Mouse (Mus musculus) midbrain, embryonic 10.5 days (tissue): ENCODE measurements around the gene Gdf1. TPM values are rescaled to one million over a fixed set of nuclear protein-coding genes. Genes with fewer than 3 reads are reported as not detected.

Source experiments
- DNase-seq: peaks from one replicate; pipeline ENCODE4 v3.0.0-alpha.2; 2017; ENCODE audit warnings: low spot score
- H3K27ac ChIP-seq: fragments of 300-500 bp; sonication (generic); replicated peaks from 2 replicates; pipeline ENCODE4 v1.5.1; 2016; ENCODE audit warnings: mild to moderate bottlenecking
- H3K27me3 ChIP-seq: fragments of 300-500 bp; sonication (generic); 2 replicates; pipeline ENCODE4 v1.6.1; 2016; ENCODE audit warnings: low read depth, mild to moderate bottlenecking; ENCODE audit not compliant: poor library complexity, severe bottlenecking
- H3K36me3 ChIP-seq: fragments of 300-500 bp; sonication (generic); 2 replicates; pipeline ENCODE4 v1.6.1; 2016; ENCODE audit warnings: mild to moderate bottlenecking, moderate library complexity
- H3K4me1 ChIP-seq: fragments of 300-500 bp; sonication (generic); 2 replicates; pipeline ENCODE4 v1.6.1; 2016
- H3K4me3 ChIP-seq: fragments of 300-500 bp; sonication (generic); 2 replicates; pipeline ENCODE4 v1.5.1; 2016; ENCODE audit warnings: mild to moderate bottlenecking, moderate library complexity
- H3K9me3 ChIP-seq: fragments of 300-500 bp; sonication (generic); replicated peaks from 2 replicates; pipeline ENCODE4 v1.6.1; 2016; ENCODE audit warnings: mild to moderate bottlenecking
- WGBS: fragments of 180-500 bp; shearing (Covaris S2); methylation state at CpG from one replicate; pipeline ENCODE4 v1.1.7; 2016; 5-methylcytosine and 5-hydroxymethylcytosine counted together
- polyA plus RNA-seq: library from polyadenylated mRNA; unstranded; fragments of >200 nt; fragmentation: Nextera tagmentation; extraction: Ambion mirVana; gene quantifications from 2 replicates; pipeline ENCODE4 v1.2.1, GENCODE M21; 2016

Gene Gdf1
- 3.8 and 5.7 TPM in 2 replicates for polyA plus RNA-seq

DNA sequence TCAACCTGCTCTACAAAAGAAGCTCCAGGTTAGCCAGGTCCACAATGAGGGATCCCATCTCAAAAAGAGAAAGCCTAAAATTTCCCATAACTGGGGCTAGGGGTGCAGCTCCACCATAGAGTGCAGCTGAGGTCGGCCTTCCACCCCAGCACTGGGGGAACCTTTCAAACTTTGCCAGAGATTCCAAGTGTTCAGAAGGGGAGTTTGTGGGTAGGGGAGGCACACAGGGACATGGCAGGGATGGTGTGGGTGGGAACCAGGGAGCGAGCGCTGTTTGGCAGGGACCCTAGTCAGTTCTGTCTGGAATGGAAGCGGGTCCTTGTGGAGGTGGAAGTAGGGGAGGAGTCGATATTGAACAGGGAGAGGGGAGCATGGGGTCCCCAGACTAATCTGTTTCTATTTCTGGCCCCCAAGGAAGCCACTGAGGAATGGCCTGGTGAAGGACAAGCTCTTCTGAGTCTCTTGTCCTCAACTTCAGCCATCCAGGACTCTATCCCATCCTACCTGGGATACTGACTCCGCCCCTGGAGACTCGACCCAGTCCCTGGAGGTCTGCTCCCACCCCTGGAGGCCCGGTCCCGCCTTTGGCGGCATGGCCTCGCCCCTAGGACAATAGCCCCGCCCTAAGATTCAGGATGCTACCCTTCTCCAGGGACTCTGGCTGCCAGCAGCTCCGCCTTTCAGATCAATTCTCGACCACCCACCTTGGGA is at the start of gene Gdf1:
Gene Gdf1 (plus strand): TSS at position 694 of the 711 bp plus-strand sequence.
- 19% methylated on average over 14 of the region's 14 CpGs for WGBS
- peak within 1 kb of the TSS; percentile 40 for H3K4me3 ChIP-seq
- H3K4me1 ChIP-seq: peaks cover 40% of the 10 kb centered on the region
- peaks cover 36% of the 10 kb centered on the region for H3K27me3 ChIP-seq
- DNase-seq: no peak
- H3K9me3 ChIP-seq: no peaks in the 10 kb centered on the region
- peaks cover 55% of the 10 kb centered on the region for H3K36me3 ChIP-seq
- H3K27ac ChIP-seq: peak within 1 kb of the TSS; percentile 75

DNA sequence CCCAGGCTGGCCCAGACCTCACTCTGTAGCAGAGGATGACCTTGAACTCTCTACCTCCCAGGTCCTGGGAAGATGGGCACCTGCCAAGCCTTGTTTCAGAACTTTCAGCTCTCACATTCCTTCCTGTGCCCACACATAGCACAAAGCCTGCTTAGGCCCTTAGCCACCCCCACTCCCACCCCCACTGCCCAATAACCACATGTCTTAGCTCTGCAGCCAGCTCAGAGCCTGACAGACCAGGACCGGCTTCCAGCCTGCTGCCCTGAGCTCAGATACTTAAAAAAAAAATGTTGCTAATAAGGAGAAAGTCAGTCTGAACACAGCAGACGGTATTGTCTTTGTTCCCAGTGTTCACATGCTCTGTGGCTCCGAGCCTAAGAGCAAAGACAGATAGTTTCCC is 48.6 kb upstream of the Gdf1 start:
- Histone ChIP-seq H3K27me3 (no peaks in the 10 kb centered on the region), H3K9me3 (peaks cover 3% of the 10 kb centered on the region; the same call in 1 of the 2 replicates), H3K36me3 (peaks cover 17% of the 10 kb centered on the region), H3K4me3 (no peak overlapping the region), H3K27ac (peak overlapping the region; percentile 97), H3K4me1 (peaks cover 50% of the 10 kb centered on the region)
- 53% methylated on average over 3 of the region's 3 CpGs for WGBS
- no peak for DNase-seq

DNA sequence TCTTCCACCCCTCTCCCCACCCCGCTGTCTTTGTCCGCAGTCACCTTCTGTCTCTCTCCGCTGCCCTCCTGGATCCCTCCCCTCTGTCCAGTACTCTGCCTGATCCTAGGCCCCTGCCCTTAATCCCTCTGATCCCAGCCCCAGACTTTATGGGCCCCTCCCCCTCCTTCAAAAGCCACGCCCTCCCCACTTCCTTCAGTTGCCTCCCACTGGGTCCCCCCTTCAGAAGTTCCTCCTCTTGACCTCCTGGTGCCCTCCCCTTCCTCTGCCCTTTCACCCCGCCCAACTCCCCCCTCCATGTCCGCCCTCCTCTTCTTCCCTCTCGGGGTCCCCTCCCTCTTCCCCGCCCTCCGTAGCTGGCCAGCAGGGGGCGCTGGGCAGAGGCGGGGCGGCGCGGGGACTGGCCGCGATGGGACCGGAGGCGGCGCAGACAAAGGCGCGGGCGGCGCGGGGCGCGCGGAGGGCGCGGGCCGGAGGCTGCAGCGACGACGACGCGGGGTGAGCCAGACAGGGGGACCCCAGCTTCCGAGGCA is 46.9 kb upstream of the Gdf1 start, which contains the start of gene Homer3:
Gene Homer3 (plus strand): TSS at position 225 of the 533 bp plus-strand sequence.
- Histone ChIP-seq H3K36me3 (peaks cover 34% of the 10 kb centered on the region), H3K4me3 (peak within 1 kb of the TSS; percentile 89), H3K27ac (peak within 1 kb of the TSS; percentile 97), H3K4me1 (peaks cover 50% of the 10 kb centered on the region), H3K27me3 (no peaks in the 10 kb centered on the region), H3K9me3 (peaks cover 14% of the 10 kb centered on the region)
- under 1% methylated on average over 36 of the region's 36 CpGs for WGBS
- peak; percentile 96 for DNase-seq

DNA sequence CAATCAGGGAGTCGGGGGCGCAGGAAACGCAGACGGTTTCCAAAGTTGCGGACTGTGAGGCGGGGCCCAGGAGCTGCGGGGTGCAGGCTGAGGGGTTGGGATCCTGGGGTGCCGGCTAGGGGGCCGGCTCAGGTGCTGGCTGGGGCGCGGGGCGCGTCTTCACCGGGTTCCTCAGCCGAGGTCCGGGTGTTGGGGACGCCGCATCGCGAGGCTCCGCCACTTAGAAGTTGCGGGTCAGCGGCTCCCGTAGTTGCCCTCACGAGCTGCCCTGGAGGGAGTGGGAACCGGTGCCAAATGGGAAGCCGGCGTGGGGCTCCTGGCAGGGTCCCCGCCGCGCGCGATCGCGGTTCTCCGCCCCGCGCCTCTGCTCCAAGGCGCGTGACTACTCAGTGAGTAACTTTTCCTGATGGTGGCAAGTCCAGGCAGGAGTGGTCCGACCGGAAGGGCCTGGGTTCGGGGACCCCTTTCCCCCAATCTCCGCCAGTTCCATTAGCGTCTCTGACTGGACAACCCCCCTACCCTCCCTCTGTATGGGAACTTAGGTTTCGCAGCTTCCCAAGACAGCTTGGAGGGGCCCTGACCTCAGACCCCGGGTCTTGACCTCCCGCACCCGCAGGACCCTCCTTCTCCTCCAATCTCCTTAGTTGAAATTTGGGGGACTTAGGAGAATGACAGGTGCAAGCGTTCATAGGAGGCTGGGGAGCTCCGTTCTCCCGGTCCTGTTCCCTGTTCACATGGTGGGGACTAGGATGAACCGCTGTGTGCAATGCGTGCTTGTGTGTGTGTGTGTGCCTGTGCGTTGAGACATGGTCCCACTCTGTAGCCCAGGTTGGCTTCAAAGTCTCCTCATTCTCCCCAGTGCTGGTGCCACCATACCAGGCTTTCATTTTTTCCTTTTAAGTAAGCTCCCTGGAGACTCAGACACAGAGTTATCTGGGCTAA is 46.2 kb upstream of the Gdf1 start:
- DNase-seq: peak; percentile 45
- 2% methylated on average over 55 of the region's 55 CpGs for WGBS
- H3K27ac ChIP-seq: peak overlapping the region; percentile 97
- peaks cover 41% of the 10 kb centered on the region for H3K36me3 ChIP-seq
- no peaks in the 10 kb centered on the region for H3K27me3 ChIP-seq
- peaks cover 14% of the 10 kb centered on the region for H3K9me3 ChIP-seq
- peak overlapping the region; percentile 89 for H3K4me3 ChIP-seq
- H3K4me1 ChIP-seq: peaks cover 44% of the 10 kb centered on the region

DNA sequence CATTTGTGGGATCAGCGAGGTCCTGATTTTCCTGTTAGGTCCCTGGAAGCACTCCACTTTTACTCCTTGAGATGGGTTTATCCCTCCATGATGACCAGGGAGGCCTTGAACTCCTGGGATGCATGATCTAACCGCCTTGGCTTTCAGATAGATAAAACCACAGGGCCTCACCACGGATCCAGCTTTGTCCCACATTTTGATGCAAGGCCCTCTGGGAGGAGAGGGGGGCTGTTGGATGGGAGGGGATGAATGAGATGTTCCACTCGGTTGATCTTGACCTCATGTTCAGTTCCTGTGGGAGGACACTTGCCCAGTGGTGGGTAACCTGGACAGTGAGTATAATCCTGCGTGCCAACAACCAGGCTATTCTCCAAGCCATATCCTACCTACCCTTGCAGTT is 45.2 kb upstream of the Gdf1 start:
- 81% methylated on average over 5 of the region's 5 CpGs for WGBS
- no peak for DNase-seq
- Histone ChIP-seq H3K36me3 (peaks cover 51% of the 10 kb centered on the region), H3K27ac (no peak overlapping the region; the same call in 1 of the 2 replicates), H3K4me3 (peak overlapping the region; percentile 89), H3K4me1 (peaks cover 43% of the 10 kb centered on the region), H3K9me3 (peaks cover 14% of the 10 kb centered on the region), H3K27me3 (no peaks in the 10 kb centered on the region)

DNA sequence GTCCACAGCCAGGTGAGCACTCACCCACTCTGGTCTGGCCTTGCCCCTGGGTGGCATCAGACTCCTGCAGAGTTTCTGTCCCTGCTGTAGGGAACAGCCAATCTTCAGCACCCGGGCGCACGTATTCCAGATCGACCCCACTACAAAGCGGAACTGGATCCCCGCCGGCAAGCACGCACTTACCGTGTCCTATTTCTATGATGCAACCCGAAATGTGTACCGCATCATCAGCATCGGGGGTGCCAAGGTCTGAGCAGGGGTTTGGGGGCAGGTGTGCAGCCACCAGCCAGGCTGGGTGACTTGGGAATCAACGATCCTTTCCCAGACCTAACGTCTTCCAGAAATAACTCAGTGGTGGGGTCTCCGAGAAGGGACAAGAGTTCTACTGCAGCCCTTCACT is 44.3 kb upstream of the Gdf1 start:
- Histone ChIP-seq H3K4me1 (peaks cover 43% of the 10 kb centered on the region), H3K36me3 (peaks cover 60% of the 10 kb centered on the region), H3K9me3 (peaks cover 14% of the 10 kb centered on the region), H3K4me3 (peak overlapping the region; percentile 89; the same call in 1 of the 2 replicates), H3K27ac (no peak overlapping the region), H3K27me3 (no peaks in the 10 kb centered on the region)
- DNase-seq: no peak
- 95% methylated on average over 15 of the region's 15 CpGs for WGBS

GRCm38 (mm10) chr8:70286737-70287136 is 42.9 kb upstream of the Gdf1 start:
- H3K36me3 ChIP-seq: peaks cover 75% of the 10 kb centered on the region
- WGBS: 90% methylated on average over 8 of the region's 8 CpGs

DNA sequence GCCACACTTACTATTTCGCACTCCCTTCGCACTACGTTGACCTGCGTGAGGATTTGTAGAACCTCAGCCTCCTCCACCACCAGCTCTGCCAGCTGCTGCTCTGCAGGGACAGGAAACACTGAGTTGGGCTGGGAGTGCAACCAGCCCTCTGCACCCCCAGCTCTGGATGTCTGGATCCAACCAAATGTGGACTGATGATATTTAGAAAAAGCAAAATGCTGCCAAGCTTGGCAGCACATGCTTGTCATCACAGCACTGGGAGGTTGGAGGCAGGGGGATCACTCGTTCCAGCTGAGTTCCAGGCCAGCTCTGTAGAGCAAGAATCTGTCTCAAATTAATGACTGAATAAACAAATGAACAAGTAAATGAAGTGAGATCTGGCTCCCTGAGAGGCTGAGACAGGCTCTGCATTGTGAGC is 35.6 kb upstream of the Gdf1 start:
- Histone ChIP-seq H3K9me3 (no peaks in the 10 kb centered on the region), H3K36me3 (peaks cover 98% of the 10 kb centered on the region), H3K4me3 (no peak overlapping the region), H3K27me3 (no peaks in the 10 kb centered on the region), H3K4me1 (no peaks in the 10 kb centered on the region), H3K27ac (no peak overlapping the region)
- 95% methylated on average over 5 of the region's 5 CpGs for WGBS
- DNase-seq: no peak

More at GRCm38 (mm10) chr8:70286737-70287136, 42.9 kb upstream of the Gdf1 start:
- no peaks in the 10 kb centered on the region for H3K27me3 ChIP-seq
- no peak for DNase-seq
- no peak overlapping the region for H3K4me3 ChIP-seq
- H3K9me3 ChIP-seq: peaks cover 14% of the 10 kb centered on the region
- peaks cover 29% of the 10 kb centered on the region for H3K4me1 ChIP-seq
- no peak overlapping the region for H3K27ac ChIP-seq

DNA sequence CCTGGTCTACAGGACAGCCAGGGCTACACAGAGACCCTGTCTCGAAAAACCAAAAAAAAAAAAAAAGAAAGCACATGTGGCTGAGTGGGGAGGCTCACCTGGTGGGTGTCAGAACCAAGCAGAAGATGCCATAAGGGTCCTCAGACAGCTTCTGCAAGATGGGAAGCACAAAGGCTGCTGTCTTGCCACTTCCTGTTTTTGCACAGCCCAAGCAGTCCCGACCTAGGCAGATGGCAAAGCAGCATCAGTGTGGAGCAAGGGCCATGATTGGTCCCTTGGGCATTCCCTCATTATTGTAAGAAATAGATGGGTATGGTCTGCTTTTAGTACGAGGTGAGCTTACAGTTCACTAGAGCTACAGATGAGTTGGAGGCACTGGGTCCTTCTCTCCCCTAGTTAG is 28.7 kb upstream of the Gdf1 start:
- no peaks in the 10 kb centered on the region for H3K27me3 ChIP-seq
- no peaks in the 10 kb centered on the region for H3K9me3 ChIP-seq
- no peak overlapping the region for H3K27ac ChIP-seq
- no peak for DNase-seq
- WGBS: 79% methylated on average over 3 of the region's 3 CpGs
- H3K4me1 ChIP-seq: peaks cover 29% of the 10 kb centered on the region
- H3K36me3 ChIP-seq: peaks cover 68% of the 10 kb centered on the region
- peak overlapping the region; percentile 91; the same call in 1 of the 2 replicates for H3K4me3 ChIP-seq

- Histone ChIP-seq H3K27me3 (no peaks in the 10 kb centered on the region), H3K4me3 (peak within 1 kb of the TSS; percentile 91), H3K36me3 (peaks cover 68% of the 10 kb centered on the region), H3K4me1 (peaks cover 29% of the 10 kb centered on the region), H3K27ac (peak within 1 kb of the TSS; percentile 83), H3K9me3 (no peaks in the 10 kb centered on the region)
- DNase-seq: peak; percentile 96
- WGBS: under 1% methylated on average over 40 of the region's 40 CpGs
Observed at GRCm38 (mm10) chr8:70302358-70302890, 27.2 kb upstream of the Gdf1 start, which contains the start of the genes Ddx49 and Cope. Ddx49 (minus strand) TSS chr8:70302489. Cope (plus strand) TSS chr8:70302518.

DNA sequence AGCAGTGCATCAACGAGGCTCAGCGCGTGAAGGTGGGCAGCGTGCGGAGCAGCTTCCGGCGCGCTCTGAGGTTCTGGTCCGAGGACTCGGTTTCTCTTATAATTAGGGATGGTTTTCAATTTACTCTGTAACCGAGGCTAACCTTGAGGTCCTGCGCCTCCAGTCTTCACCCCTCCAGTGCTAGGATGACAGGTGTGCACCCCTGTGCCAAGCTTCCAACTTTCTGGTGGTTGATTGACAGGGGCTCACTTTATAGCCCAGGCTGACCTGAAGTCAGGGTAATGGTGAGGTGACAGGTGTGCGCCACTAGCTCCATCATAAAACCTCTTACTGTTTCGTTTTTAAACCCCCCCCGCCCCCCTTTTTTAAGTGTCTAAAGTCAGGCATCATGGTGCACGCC is 26.7 kb upstream of the Gdf1 start:
- DNase-seq: no peak
- H3K4me1 ChIP-seq: peaks cover 29% of the 10 kb centered on the region
- peak overlapping the region; percentile 91 for H3K4me3 ChIP-seq
- WGBS: 5% methylated on average over 16 of the region's 16 CpGs
- H3K27ac ChIP-seq: peak overlapping the region; percentile 83
- no peaks in the 10 kb centered on the region for H3K27me3 ChIP-seq
- no peaks in the 10 kb centered on the region for H3K9me3 ChIP-seq
- peaks cover 68% of the 10 kb centered on the region for H3K36me3 ChIP-seq

DNA sequence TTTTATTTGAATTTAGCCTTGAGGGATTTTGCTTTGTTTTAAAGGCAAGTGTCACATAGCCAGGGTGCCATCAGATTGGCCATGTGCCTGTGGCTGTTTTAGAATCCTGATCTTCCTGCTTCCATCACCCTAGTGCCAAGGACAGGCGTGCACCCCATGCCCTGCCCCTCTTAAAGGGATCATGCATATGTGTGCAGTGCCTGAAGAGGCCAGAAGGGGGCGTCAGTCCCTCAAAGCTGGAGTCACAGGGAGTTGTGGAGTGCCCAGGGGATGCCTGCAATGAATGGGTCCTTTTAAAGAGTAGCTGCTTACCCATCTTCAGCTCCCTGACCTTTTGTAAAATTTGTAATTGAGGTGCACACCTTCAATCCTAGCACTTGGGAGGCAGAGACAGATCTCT is 20.3 kb upstream of the Gdf1 start:
- peak; percentile 42 for DNase-seq

More for the DNA sequence above, 20.3 kb upstream of the Gdf1 start:
- Histone ChIP-seq H3K4me1 (0 out of 2 replicates have a peak, but pooled peaks cover 1% of the 10 kb centered on the region), H3K9me3 (no peaks in the 10 kb centered on the region), H3K27ac (no peak overlapping the region), H3K27me3 (no peaks in the 10 kb centered on the region), H3K36me3 (peaks cover 93% of the 10 kb centered on the region), H3K4me3 (no peak overlapping the region)
- WGBS: 31% methylated on average over 2 of the region's 2 CpGs
